Mouse (Mus musculus): ENCODE data around the gene Shisa2. TPM values are rescaled to one million over a fixed set of nuclear protein-coding genes. Genes with fewer than 3 reads are reported as not detected.

Gene Shisa2
- total RNA-seq, 2 experiments from 2014 or later: 8.1 to 8.6 TPM

- peak; percentile 61 for DNase-seq
- intact Hi-C loops (cut with DNase I): loop anchor here (10.0 kb wide), 1 partner anchor 237 kb away; no protein-coding TSS in a partner anchor
These were observed 2.7 kb downstream of the Shisa2 start for GRCm38 (mm10) chr14:59627823-59628222.

- intact Hi-C loops (cut with DNase I): loop anchor here (10.0 kb wide), 1 partner anchor 235 kb away; no protein-coding TSS in a partner anchor
- peak; percentile 23 for DNase-seq
These were observed 4.2 kb downstream of the Shisa2 start for GRCm38 (mm10) chr14:59629308-59629707.

- intact Hi-C loops (cut with DNase I): no loop called here
- no peak for DNase-seq
These were observed 5.0 kb downstream of the Shisa2 start for GRCm38 (mm10) chr14:59630096-59630495.

GRCm38 (mm10) chr14:59632067-59632466, 7.0 kb downstream of the Shisa2 start:
- intact Hi-C loops (cut with DNase I): no loop called here
- no peak for DNase-seq

- no peak for DNase-seq
- intact Hi-C loops (cut with DNase I): no loop called here
These were observed 8.3 kb downstream of the Shisa2 start for GRCm38 (mm10) chr14:59633295-59633898.

GRCm38 (mm10) chr14:59633988-59634387, 8.9 kb downstream of the Shisa2 start:
- no peak for DNase-seq

GRCm38 (mm10) chr14:59638906-59639703, 14.0 kb downstream of the Shisa2 start:
- no peak for DNase-seq
- intact Hi-C loops (cut with DNase I): no loop called here

More at GRCm38 (mm10) chr14:59633988-59634387, 8.9 kb downstream of the Shisa2 start:
- intact Hi-C loops (cut with DNase I): no loop called here

GRCm38 (mm10) chr14:59641856-59642255, 16.7 kb downstream of the Shisa2 start:
- intact Hi-C loops (cut with DNase I): no loop called here
- no peak for DNase-seq

- DNase-seq: no peak
- intact Hi-C loops (cut with DNase I): no loop called here
These were observed 18.5 kb downstream of the Shisa2 start for GRCm38 (mm10) chr14:59643582-59643981.

GRCm38 (mm10) chr14:59644166-59644565, 19.1 kb downstream of the Shisa2 start:
- DNase-seq: no peak
- intact Hi-C loops (cut with DNase I): no loop called here

- no peak for DNase-seq
- intact Hi-C loops (cut with DNase I): no loop called here
These were observed 19.8 kb downstream of the Shisa2 start for GRCm38 (mm10) chr14:59644896-59645295.

GRCm38 (mm10) chr14:59646826-59647697, 22.0 kb downstream of the Shisa2 start:
- DNase-seq: no peak
- intact Hi-C loops (cut with DNase I): no loop called here

GRCm38 (mm10) chr14:59648611-59649010, 23.5 kb downstream of the Shisa2 start:
- intact Hi-C loops (cut with DNase I): no loop called here
- DNase-seq: no peak

- intact Hi-C loops (cut with DNase I): no loop called here
- peak; percentile 49 for DNase-seq
These were observed 24.2 kb downstream of the Shisa2 start for GRCm38 (mm10) chr14:59649337-59649736.

GRCm38 (mm10) chr14:59656591-59656990, 31.5 kb downstream of the Shisa2 start:
- DNase-seq: no peak
- intact Hi-C loops (cut with DNase I): no loop called here

- DNase-seq: no peak
- intact Hi-C loops (cut with DNase I): no loop called here
These were observed 32.0 kb downstream of the Shisa2 start for GRCm38 (mm10) chr14:59657098-59657497.

GRCm38 (mm10) chr14:59672893-59673515, 47.9 kb downstream of the Shisa2 start:
- DNase-seq: no peak
- intact Hi-C loops (cut with DNase I): no loop called here

- DNase-seq: no peak
- intact Hi-C loops (cut with DNase I): no loop called here
These were observed 49.4 kb downstream of the Shisa2 start for GRCm38 (mm10) chr14:59674556-59674955.

GRCm38 (mm10) chr14:59675330-59675729, 50.2 kb downstream of the Shisa2 start:
- no peak for DNase-seq
- intact Hi-C loops (cut with DNase I): no loop called here

GRCm38 (mm10) chr14:59677598-59678003, 52.5 kb downstream of the Shisa2 start:
- intact Hi-C loops (cut with DNase I): no loop called here
- DNase-seq: no peak
